Mouse (Mus musculus): ENCODE results near the gene Apela. TPM values are rescaled to one million over a fixed set of nuclear protein-coding genes. Genes with fewer than 3 reads are reported as not detected.

Apela gene
- polyA plus RNA-seq, 1 experiment, result 0.28 TPM

GRCm38 (mm10) chr8:65053968-65054367, 16.8 kb upstream of the Apela start:
- DNase-seq, result no peak
- Histone ChIP-seq H3K27me3 (ENCODE audit: control insufficient read depth, insufficient read depth, low read length) (no peaks in the 10 kb centered on the region), H3K4me3 (ENCODE audit: control insufficient read depth, insufficient read depth, low read length) (no peak overlapping the region), H3K4me1 (replicated peaks; ENCODE audit: control insufficient read depth, insufficient read depth, low read length) (no peaks in the 10 kb centered on the region), H3K36me3 (ENCODE audit: control insufficient read depth, insufficient read depth, low read length) (no peaks in the 10 kb centered on the region), H3K27ac (ENCODE audit: control insufficient read depth, insufficient read depth, low read length) (no peak overlapping the region)
- TF ChIP-seq POLR2A (IDR thresholded peaks at IDR 0.05; ENCODE audit: control insufficient read depth, extremely low read depth, insufficient read depth, low read length, poor library complexity) (no peak), CTCF (IDR thresholded peaks at IDR 0.05; ENCODE audit: borderline replicate concordance, control insufficient read depth, extremely low read depth, insufficient read depth, low read length, poor library complexity) (no peak)
- 79% methylated on average over 5 of the region's 5 CpGs for WGBS

- DNase-seq, result no peak
- WGBS, result 82% methylated on average over 3 of the region's 3 CpGs
- H3K27me3 ChIP-seq (ENCODE audit: control insufficient read depth, insufficient read depth, low read length), result no peaks in the 10 kb centered on the region
- no peak for TF ChIP-seq CTCF (IDR thresholded peaks at IDR 0.05; ENCODE audit: borderline replicate concordance, control insufficient read depth, extremely low read depth, insufficient read depth, low read length, poor library complexity)
- no peak for TF ChIP-seq POLR2A (IDR thresholded peaks at IDR 0.05; ENCODE audit: control insufficient read depth, extremely low read depth, insufficient read depth, low read length, poor library complexity)
- no peaks in the 10 kb centered on the region for H3K4me1 ChIP-seq (replicated peaks; ENCODE audit: control insufficient read depth, insufficient read depth, low read length)
- H3K4me3 ChIP-seq (ENCODE audit: control insufficient read depth, insufficient read depth, low read length), result no peak overlapping the region
- no peaks in the 10 kb centered on the region for H3K36me3 ChIP-seq (ENCODE audit: control insufficient read depth, insufficient read depth, low read length)
- no peak overlapping the region for H3K27ac ChIP-seq (ENCODE audit: control insufficient read depth, insufficient read depth, low read length)
Observed at GRCm38 (mm10) chr8:65053554-65053953, 16.4 kb upstream of the Apela start.

DNA sequence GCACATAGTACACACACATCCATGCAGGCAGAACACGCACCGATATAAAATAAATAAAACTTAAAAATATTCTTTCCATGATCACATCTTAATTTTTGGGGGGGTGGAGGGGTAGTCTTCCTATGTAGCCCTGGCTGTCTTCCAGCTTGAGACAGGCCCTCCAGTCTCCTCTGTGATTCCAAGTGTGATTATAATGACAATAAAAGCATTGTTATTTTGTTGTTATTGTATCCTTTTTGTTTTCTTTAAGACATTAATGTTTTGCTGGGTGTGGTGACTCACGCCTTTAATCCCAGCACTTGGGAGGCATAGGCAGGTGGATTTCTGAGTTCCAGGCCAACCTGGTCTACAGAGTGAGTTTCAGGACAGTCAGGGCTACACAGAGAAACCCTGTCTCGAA, 10.7 kb upstream of the Apela start:
- TF ChIP-seq CTCF (IDR thresholded peaks at IDR 0.05; ENCODE audit: borderline replicate concordance, control insufficient read depth, extremely low read depth, insufficient read depth, low read length, poor library complexity), result no peak

DNA sequence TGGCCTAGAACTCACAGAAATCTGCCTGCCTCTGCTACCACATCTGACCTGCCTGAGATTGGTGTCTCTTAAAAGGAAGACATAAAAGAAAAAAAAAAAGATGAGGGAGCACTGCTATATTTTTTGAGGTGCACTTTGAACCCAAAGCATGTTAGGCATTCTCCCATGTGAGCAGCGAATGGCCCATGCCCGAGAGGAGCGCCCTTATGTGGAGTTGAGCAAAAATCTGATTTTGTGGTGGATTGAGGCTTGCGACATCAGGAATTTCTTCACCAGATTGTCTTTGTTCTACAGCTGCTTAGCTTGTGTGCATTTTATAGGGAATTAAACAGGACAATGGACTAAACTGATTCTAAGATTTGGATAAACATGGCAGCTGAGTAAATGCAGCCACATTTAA, 10.1 kb upstream of the Apela start:
- TF ChIP-seq POLR2A (IDR thresholded peaks at IDR 0.05; ENCODE audit: control insufficient read depth, extremely low read depth, insufficient read depth, low read length, poor library complexity) (no peak), CTCF (IDR thresholded peaks at IDR 0.05; ENCODE audit: borderline replicate concordance, control insufficient read depth, extremely low read depth, insufficient read depth, low read length, poor library complexity) (no peak)
- Histone ChIP-seq H3K27ac (ENCODE audit: control insufficient read depth, insufficient read depth, low read length) (no peak overlapping the region), H3K36me3 (ENCODE audit: control insufficient read depth, insufficient read depth, low read length) (no peaks in the 10 kb centered on the region), H3K4me3 (ENCODE audit: control insufficient read depth, insufficient read depth, low read length) (no peak overlapping the region), H3K4me1 (replicated peaks; ENCODE audit: control insufficient read depth, insufficient read depth, low read length) (no peaks in the 10 kb centered on the region), H3K27me3 (ENCODE audit: control insufficient read depth, insufficient read depth, low read length) (no peaks in the 10 kb centered on the region)
- WGBS, result 98% methylated on average over 4 of the region's 4 CpGs
- DNase-seq, result no peak

More for the DNA sequence above, 10.7 kb upstream of the Apela start:
- Histone ChIP-seq H3K27me3 (ENCODE audit: control insufficient read depth, insufficient read depth, low read length) (no peaks in the 10 kb centered on the region), H3K27ac (ENCODE audit: control insufficient read depth, insufficient read depth, low read length) (no peak overlapping the region), H3K36me3 (ENCODE audit: control insufficient read depth, insufficient read depth, low read length) (no peaks in the 10 kb centered on the region), H3K4me1 (replicated peaks; ENCODE audit: control insufficient read depth, insufficient read depth, low read length) (no peaks in the 10 kb centered on the region), H3K4me3 (ENCODE audit: control insufficient read depth, insufficient read depth, low read length) (no peak overlapping the region)
- DNase-seq, result no peak
- whole genome bisulfite sequencing, result 78% methylated on average over 4 of the region's 4 CpGs

DNA sequence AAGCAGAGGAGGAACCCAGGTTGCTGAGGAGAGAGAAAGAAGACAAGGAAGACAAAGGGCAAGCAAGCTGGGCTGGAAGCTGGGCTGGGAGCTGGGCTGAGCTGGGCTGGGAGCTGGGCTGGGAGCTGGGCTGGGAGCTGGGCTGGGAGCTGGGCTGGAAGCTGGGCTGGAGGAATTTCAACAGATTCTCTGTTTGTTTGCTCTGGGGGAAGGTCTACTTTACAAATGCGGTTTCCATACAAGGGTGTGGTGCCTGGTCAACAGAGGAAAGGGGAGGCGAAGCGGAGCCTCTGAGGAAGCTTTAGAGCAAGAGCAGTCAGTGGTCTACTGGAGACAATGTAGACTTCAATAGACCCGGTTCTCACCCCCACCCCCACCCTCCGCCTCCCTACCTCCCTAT, 9.4 kb upstream of the Apela start:
- no peak for DNase-seq
- TF ChIP-seq CTCF (IDR thresholded peaks at IDR 0.05; ENCODE audit: borderline replicate concordance, control insufficient read depth, extremely low read depth, insufficient read depth, low read length, poor library complexity) (no peak), POLR2A (IDR thresholded peaks at IDR 0.05; ENCODE audit: control insufficient read depth, extremely low read depth, insufficient read depth, low read length, poor library complexity) (no peak)
- no peaks in the 10 kb centered on the region for H3K36me3 ChIP-seq (ENCODE audit: control insufficient read depth, insufficient read depth, low read length)
- H3K4me1 ChIP-seq (replicated peaks; ENCODE audit: control insufficient read depth, insufficient read depth, low read length), result no peaks in the 10 kb centered on the region
- no peak overlapping the region for H3K27ac ChIP-seq (ENCODE audit: control insufficient read depth, insufficient read depth, low read length)
- H3K27me3 ChIP-seq (ENCODE audit: control insufficient read depth, insufficient read depth, low read length), result no peaks in the 10 kb centered on the region
- no peak overlapping the region for H3K4me3 ChIP-seq (ENCODE audit: control insufficient read depth, insufficient read depth, low read length)
- WGBS, result 69% methylated on average over 5 of the region's 5 CpGs

GRCm38 (mm10) chr8:65034136-65034535, 3.0 kb downstream of the Apela start:
- WGBS, result 65% methylated on average over 2 of the region's 2 CpGs
- TF ChIP-seq CTCF (IDR thresholded peaks at IDR 0.05; ENCODE audit: borderline replicate concordance, control insufficient read depth, extremely low read depth, insufficient read depth, low read length, poor library complexity) (no peak), POLR2A (IDR thresholded peaks at IDR 0.05; ENCODE audit: control insufficient read depth, extremely low read depth, insufficient read depth, low read length, poor library complexity) (no peak)
- Histone ChIP-seq H3K27ac (ENCODE audit: control insufficient read depth, insufficient read depth, low read length) (no peak overlapping the region), H3K36me3 (ENCODE audit: control insufficient read depth, insufficient read depth, low read length) (no peaks in the 10 kb centered on the region), H3K27me3 (ENCODE audit: control insufficient read depth, insufficient read depth, low read length) (no peaks in the 10 kb centered on the region), H3K4me3 (ENCODE audit: control insufficient read depth, insufficient read depth, low read length) (no peak overlapping the region), H3K4me1 (replicated peaks; ENCODE audit: control insufficient read depth, insufficient read depth, low read length) (no peaks in the 10 kb centered on the region)
- no peak for DNase-seq

- H3K4me1 ChIP-seq (replicated peaks; ENCODE audit: control insufficient read depth, insufficient read depth, low read length), result no peaks in the 10 kb centered on the region
- no peaks in the 10 kb centered on the region for H3K27me3 ChIP-seq (ENCODE audit: control insufficient read depth, insufficient read depth, low read length)
- H3K27ac ChIP-seq (ENCODE audit: control insufficient read depth, insufficient read depth, low read length), result no peak overlapping the region
- no peak for DNase-seq
- TF ChIP-seq POLR2A (IDR thresholded peaks at IDR 0.05; ENCODE audit: control insufficient read depth, extremely low read depth, insufficient read depth, low read length, poor library complexity), result no peak
- no peak for TF ChIP-seq CTCF (IDR thresholded peaks at IDR 0.05; ENCODE audit: borderline replicate concordance, control insufficient read depth, extremely low read depth, insufficient read depth, low read length, poor library complexity)
- H3K36me3 ChIP-seq (ENCODE audit: control insufficient read depth, insufficient read depth, low read length), result no peaks in the 10 kb centered on the region
- no peak overlapping the region for H3K4me3 ChIP-seq (ENCODE audit: control insufficient read depth, insufficient read depth, low read length)
- WGBS, result 90% methylated on average over 13 of the region's 13 CpGs
Observed at GRCm38 (mm10) chr8:65033056-65033455, 4.1 kb downstream of the Apela start.

All from thymus, adult 2 months (tissue).